Mouse (Mus musculus): ENCODE results near the gene Gpr156. TPM values are rescaled to one million over a fixed set of nuclear protein-coding genes. Genes with fewer than 3 reads are reported as not detected.

Gene Gpr156
- polyA plus RNA-seq (2015; fragmentation: Nextera tagmentation; extraction: Ambion mirVana): 0.38 and 0.47 TPM in 2 replicates

DNA sequence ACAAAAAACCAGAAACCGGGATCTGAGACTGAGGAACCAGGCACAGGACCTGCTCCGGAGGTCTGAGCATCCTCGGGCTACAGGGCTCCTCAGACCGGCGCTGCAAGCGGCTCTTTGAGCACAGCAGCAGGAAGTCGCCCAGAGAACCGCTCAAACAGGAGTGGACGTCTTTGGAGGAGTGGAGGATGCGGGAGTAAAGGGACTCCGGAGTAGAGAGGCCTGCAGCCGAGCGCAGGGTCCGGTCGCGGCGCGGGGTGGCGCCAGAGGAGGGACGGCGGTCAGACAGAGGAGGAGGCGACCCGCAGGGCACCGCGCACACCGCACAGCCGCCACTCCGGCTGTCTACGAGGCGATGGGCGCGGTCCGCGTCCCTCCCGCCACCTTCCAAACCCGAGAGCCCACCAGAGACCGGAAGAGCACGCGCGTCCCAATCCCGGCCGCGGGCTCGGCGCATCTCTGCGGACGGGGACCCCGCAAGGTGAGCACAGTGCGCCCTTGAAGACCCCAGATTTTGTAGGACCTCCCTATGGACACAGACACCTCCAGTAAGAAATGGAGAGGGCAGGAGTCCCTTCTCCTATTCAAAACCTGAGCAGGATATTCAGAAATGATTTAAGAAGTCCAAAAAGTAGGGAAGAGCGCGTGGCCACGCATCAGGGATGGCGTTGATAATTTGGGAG lies at the start of gene Gpr156:
Gpr156 (plus strand) TSS at position 359 of the 680 bp plus-strand sequence.
- Histone ChIP-seq H3K27ac (no peak within 1 kb of the TSS), H3K36me3 (no peaks in the 10 kb centered on the region), H3K9me3 (no peaks in the 10 kb centered on the region), H3K9ac (peak within 1 kb of the TSS; percentile 40), H3K4me3 (peak within 1 kb of the TSS; percentile 54), H3K27me3 (peaks cover 14% of the 10 kb centered on the region; the same call in 1 of the 2 replicates), H3K4me2 (peak within 1 kb of the TSS; percentile 96), H3K4me1 (peaks cover 9% of the 10 kb centered on the region)
- ATAC-seq (ENCODE audit: insufficient number of reproducible peaks, low FRiP score, low TSS enrichment, low read depth): no peak
- 2% methylated on average over 45 of the region's 53 CpGs for WGBS

GRCm38 (mm10) chr16:37867791-37868505 lies 48.3 kb upstream of the Gpr156 start, which contains the start of gene Lrrc58:
TSS of gene Lrrc58 (plus strand) at chr16:37868389.
- Histone ChIP-seq H3K4me3 (peak within 1 kb of the TSS; percentile 92), H3K36me3 (0 out of 2 replicates have a peak, but pooled peaks cover 3% of the 10 kb centered on the region), H3K9ac (peak within 1 kb of the TSS; percentile 95), H3K4me2 (peak within 1 kb of the TSS; percentile 76), H3K27me3 (no peaks in the 10 kb centered on the region), H3K9me3 (no peaks in the 10 kb centered on the region), H3K27ac (peak within 1 kb of the TSS; percentile 99), H3K4me1 (peaks cover 21% of the 10 kb centered on the region; the same call in 1 of the 2 replicates)
- 1% methylated on average over 85 of the region's 86 CpGs for WGBS
- peak; percentile 91 for ATAC-seq (ENCODE audit: insufficient number of reproducible peaks, low FRiP score, low TSS enrichment, low read depth)

DNA sequence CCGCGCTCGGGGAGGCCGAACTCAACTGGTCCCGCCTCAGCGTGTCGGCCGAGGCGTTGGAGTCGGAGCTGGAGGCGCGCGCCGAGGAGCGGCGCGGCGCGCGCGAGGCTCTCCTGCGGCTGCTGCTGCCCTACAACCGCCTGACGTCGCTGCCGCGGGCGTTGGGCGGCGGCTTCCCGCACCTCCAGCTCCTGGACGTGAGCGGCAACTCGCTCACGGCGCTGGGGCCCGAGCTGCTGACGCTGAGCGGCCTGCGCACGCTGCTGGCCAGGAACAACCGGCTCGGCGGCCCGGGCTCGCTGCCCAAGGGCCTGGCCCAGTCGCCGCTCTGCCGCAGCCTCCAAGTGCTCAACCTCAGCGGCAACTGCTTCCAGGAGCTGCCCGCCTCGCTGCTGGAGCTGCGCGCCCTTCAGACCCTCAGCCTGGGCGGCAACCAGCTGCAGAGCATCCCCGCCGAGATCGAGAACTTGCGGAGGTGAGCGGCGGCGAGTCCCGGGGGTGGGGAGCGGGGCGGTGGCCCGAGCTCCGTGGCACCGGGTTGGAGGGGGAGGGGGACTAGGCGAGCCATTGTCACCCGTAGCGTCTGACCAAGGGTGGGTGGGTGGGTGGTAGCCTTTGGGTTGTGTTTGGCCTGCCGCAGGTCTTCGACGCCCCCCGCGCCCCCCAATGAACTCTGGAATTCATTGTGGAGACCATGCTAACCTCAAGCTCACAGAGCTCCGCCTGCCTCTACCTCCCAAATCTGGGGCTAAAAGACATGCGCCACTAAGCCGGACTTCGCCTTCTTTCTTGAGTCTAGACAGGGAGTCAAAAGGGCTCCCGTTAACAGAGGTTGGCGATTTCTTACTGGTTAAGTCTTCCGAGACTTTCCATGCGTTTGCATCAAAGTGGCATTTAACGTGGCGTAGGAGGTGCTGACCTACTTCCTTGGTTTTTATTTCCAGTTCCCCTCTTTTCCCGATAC lies 47.5 kb upstream of the Gpr156 start:
- 0 out of 2 replicates have a peak, but pooled peaks cover 5% of the 10 kb centered on the region for H3K36me3 ChIP-seq
- under 1% methylated on average over 82 of the region's 87 CpGs for WGBS
- ATAC-seq (ENCODE audit: insufficient number of reproducible peaks, low FRiP score, low TSS enrichment, low read depth): peak; percentile 80

DNA sequence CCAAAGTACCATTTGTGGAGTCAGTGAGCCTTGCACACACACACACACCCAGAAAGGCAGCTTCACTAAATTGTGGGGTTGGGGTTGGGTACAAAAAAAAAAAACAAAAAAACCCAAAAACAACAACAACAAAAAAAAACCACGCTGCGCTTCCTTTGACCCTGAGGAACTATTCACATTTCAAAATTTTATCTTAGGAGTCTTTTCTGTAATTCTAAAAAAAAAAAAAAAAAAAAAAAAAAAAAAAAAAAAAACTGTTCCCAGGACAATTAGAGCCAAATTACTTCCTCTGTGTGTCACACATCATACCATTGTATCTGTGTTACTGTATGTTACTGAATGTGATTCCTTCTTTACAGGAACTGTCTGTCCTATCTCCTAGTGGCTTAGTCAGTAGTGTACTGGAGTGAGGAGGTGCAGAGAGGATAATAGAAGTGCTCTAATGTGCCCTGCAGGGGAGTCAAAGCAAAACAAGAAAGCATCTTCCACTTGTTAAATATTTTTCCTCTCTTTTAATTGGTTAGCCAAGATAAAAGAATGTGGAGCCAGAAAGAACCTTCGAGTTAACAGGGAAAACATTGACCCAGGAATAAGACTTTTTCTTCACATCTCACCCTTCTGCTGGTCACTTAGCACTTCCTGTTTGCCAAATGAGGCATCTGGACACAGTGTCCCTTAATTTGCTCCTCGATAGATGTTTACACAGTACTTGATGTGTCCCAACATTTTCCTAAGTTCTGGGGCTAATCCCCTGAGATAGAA lies 46.6 kb upstream of the Gpr156 start:
- Histone ChIP-seq H3K9ac (peak overlapping the region; percentile 95), H3K4me1 (peaks cover 22% of the 10 kb centered on the region; the same call in 1 of the 2 replicates), H3K27ac (peak overlapping the region; percentile 99), H3K36me3 (0 out of 2 replicates have a peak, but pooled peaks cover 5% of the 10 kb centered on the region), H3K4me3 (peak overlapping the region; percentile 92), H3K27me3 (no peaks in the 10 kb centered on the region), H3K4me2 (peak overlapping the region; percentile 76), H3K9me3 (no peaks in the 10 kb centered on the region)
- ATAC-seq (ENCODE audit: insufficient number of reproducible peaks, low FRiP score, low TSS enrichment, low read depth): no peak
- 20% methylated on average over 4 of the region's 4 CpGs for WGBS

More for the DNA sequence above, 47.5 kb upstream of the Gpr156 start:
- Histone ChIP-seq H3K27ac (peak overlapping the region; percentile 99), H3K4me3 (peak overlapping the region; percentile 92), H3K9ac (peak overlapping the region; percentile 95), H3K4me1 (peaks cover 21% of the 10 kb centered on the region; the same call in 1 of the 2 replicates), H3K9me3 (no peaks in the 10 kb centered on the region), H3K27me3 (no peaks in the 10 kb centered on the region), H3K4me2 (peak overlapping the region; percentile 76)

- H3K27ac ChIP-seq: no peak overlapping the region
- no peak overlapping the region for H3K4me2 ChIP-seq
Measured at GRCm38 (mm10) chr16:37871112-37871715, 45.1 kb upstream of the Gpr156 start.

DNA sequence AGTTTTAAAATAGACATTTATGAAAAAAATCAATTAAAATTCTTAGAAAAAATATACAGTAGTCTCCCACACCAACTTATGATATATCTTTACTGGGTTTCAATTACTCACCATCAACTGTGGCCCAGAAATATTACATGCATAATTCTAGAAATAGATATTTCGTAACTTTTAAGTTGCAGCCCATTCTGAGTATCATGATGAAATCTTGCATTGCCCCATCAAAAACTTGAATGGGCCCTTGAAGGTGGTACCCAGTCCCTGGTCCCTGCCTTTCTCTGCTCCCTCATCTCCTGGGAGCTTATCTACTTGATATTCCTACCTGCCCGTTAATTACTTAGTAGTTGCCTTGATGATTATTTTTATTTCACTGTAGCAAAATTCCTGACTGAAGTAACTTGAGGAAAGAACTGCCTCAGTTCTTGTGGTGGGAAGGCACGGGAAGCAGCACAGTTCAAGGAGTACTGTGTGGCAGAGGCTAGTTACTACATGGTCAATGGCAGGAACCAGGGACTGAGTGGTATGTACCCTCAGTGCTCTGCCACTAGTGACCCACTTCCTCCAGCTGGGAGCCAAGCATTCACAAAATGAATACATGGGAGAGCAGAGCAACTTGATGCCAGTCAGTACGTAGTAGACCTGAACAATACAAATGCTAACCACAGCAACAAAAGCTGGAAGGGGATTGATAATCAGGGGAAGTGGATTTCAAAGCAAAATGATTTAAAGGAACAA lies 41.6 kb upstream of the Gpr156 start:
- Histone ChIP-seq H3K27ac (no peak overlapping the region), H3K9ac (no peak overlapping the region), H3K9me3 (no peaks in the 10 kb centered on the region), H3K4me2 (no peak overlapping the region), H3K4me1 (peaks cover 21% of the 10 kb centered on the region; the same call in 1 of the 2 replicates), H3K4me3 (no peak overlapping the region), H3K27me3 (no peaks in the 10 kb centered on the region), H3K36me3 (peaks cover 22% of the 10 kb centered on the region)
- ATAC-seq (ENCODE audit: insufficient number of reproducible peaks, low FRiP score, low TSS enrichment, low read depth): no peak
- 88% methylated on average over 4 of the region's 4 CpGs for WGBS

More at GRCm38 (mm10) chr16:37871112-37871715, 45.1 kb upstream of the Gpr156 start:
- Histone ChIP-seq H3K9ac (no peak overlapping the region), H3K4me1 (peaks cover 26% of the 10 kb centered on the region; the same call in 1 of the 2 replicates), H3K36me3 (0 out of 2 replicates have a peak, but pooled peaks cover 5% of the 10 kb centered on the region), H3K27me3 (no peaks in the 10 kb centered on the region), H3K4me3 (no peak overlapping the region), H3K9me3 (no peaks in the 10 kb centered on the region)
- WGBS: 79% methylated on average over 4 of the region's 4 CpGs
- no peak for ATAC-seq (ENCODE audit: insufficient number of reproducible peaks, low FRiP score, low TSS enrichment, low read depth)

DNA sequence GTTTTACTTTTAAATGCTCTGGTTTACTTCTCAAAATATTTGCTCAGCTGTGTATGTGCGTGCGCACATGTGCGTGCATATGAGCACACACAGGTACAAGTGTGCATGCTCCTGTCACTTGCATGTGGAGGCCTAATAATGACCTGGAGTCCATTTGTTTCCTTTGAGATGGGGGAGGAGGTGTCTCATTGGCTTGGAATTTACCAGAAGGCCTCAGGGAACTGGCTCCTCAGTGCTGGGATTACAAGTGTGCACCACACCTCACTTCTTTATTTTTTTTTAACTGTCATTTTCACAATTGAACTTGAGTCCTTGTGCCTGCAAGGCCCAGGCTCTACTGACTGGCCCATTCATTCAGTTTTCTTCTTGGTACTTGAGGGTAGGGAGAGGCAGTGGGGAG lies 38.9 kb upstream of the Gpr156 start:
- no peak overlapping the region for H3K27ac ChIP-seq
- no peaks in the 10 kb centered on the region for H3K27me3 ChIP-seq
- H3K36me3 ChIP-seq: peaks cover 40% of the 10 kb centered on the region
- 98% methylated on average over 3 of the region's 3 CpGs for WGBS
- no peak for ATAC-seq (ENCODE audit: insufficient number of reproducible peaks, low FRiP score, low TSS enrichment, low read depth)
- no peak overlapping the region for H3K4me2 ChIP-seq
- H3K9me3 ChIP-seq: no peaks in the 10 kb centered on the region
- H3K9ac ChIP-seq: no peak overlapping the region
- H3K4me3 ChIP-seq: no peak overlapping the region
- peaks cover 4% of the 10 kb centered on the region; the same call in 1 of the 2 replicates for H3K4me1 ChIP-seq

GRCm38 (mm10) chr16:37878951-37879505 lies 37.3 kb upstream of the Gpr156 start:
- Histone ChIP-seq H3K27ac (no peak overlapping the region), H3K9ac (no peak overlapping the region), H3K4me1 (peaks cover 4% of the 10 kb centered on the region; the same call in 1 of the 2 replicates), H3K4me3 (no peak overlapping the region), H3K36me3 (peaks cover 55% of the 10 kb centered on the region), H3K9me3 (no peaks in the 10 kb centered on the region), H3K4me2 (no peak overlapping the region), H3K27me3 (no peaks in the 10 kb centered on the region)
- ATAC-seq (ENCODE audit: insufficient number of reproducible peaks, low FRiP score, low TSS enrichment, low read depth): no peak
- WGBS: 87% methylated on average over 7 of the region's 7 CpGs

- Histone ChIP-seq H3K9ac (no peak overlapping the region), H3K36me3 (peaks cover 57% of the 10 kb centered on the region), H3K9me3 (no peaks in the 10 kb centered on the region), H3K4me1 (peaks cover 1% of the 10 kb centered on the region; the same call in 1 of the 2 replicates), H3K4me3 (no peak overlapping the region), H3K4me2 (no peak overlapping the region), H3K27me3 (no peaks in the 10 kb centered on the region), H3K27ac (no peak overlapping the region)
- 96% methylated on average over 4 of the region's 4 CpGs for WGBS
- no peak for ATAC-seq (ENCODE audit: insufficient number of reproducible peaks, low FRiP score, low TSS enrichment, low read depth)
Measured at GRCm38 (mm10) chr16:37879750-37880419, 36.4 kb upstream of the Gpr156 start.
